Mouse (Mus musculus): Measurements from ENCODE around the gene Mlx. TPM values are rescaled to one million over a fixed set of nuclear protein-coding genes. Genes with fewer than 3 reads are reported as not detected.

The Mlx gene
- polyA plus RNA-seq, 1 experiment, result 53.1 TPM

GRCm38 (mm10) chr11:101140164-101140819, 53.2 kb downstream of the Mlx start:
- no peak overlapping the region for H3K27ac ChIP-seq (ENCODE audit: insufficient read depth, low read length)
- TF ChIP-seq POLR2A (IDR thresholded peaks at IDR 0.05; ENCODE audit: extremely low read depth, insufficient read depth, low read length), result 0 out of 2 replicates have a peak, but pooled peaks have one; percentile 15
- TF ChIP-seq CTCF (IDR thresholded peaks at IDR 0.05; ENCODE audit: extremely low read depth, insufficient read depth, low read length), result no peak
- peak overlapping the region; percentile 32 for H3K4me3 ChIP-seq (ENCODE audit: insufficient read depth, low read length)
- no peaks in the 10 kb centered on the region for H3K4me1 ChIP-seq (ENCODE audit: control insufficient read depth, insufficient read depth, low read length)

GRCm38 (mm10) chr11:101141088-101141487, 54.0 kb downstream of the Mlx start:
- H3K4me3 ChIP-seq (ENCODE audit: insufficient read depth, low read length), result no peak overlapping the region
- TF ChIP-seq POLR2A (IDR thresholded peaks at IDR 0.05; ENCODE audit: extremely low read depth, insufficient read depth, low read length) (no peak), CTCF (IDR thresholded peaks at IDR 0.05; ENCODE audit: extremely low read depth, insufficient read depth, low read length) (no peak)
- H3K4me1 ChIP-seq (ENCODE audit: control insufficient read depth, insufficient read depth, low read length), result no peaks in the 10 kb centered on the region
- no peak overlapping the region for H3K27ac ChIP-seq (ENCODE audit: insufficient read depth, low read length)

Other genes starting within 250 kb of the Mlx start
- 17.3 and 19.7 TPM in 2 replicates for gene Stat5b, start 236.6 kb upstream of the Mlx start, polyA plus RNA-seq (2012; rRNA removed)
- gene Stat5a, start 227.9 kb upstream of the Mlx start, polyA plus RNA-seq (2012; rRNA removed), result 1.5 and 2.0 TPM in 2 replicates
- 33.0 and 38.9 TPM in 2 replicates for gene Stat3, start 147.7 kb upstream of the Mlx start, polyA plus RNA-seq (2012; rRNA removed)
- gene Cavin1, start 116.4 kb upstream of the Mlx start, polyA plus RNA-seq (2012; rRNA removed), result 20.0 and 21.1 TPM in 2 replicates
- 333 and 341 TPM in 2 replicates for gene Atp6v0a1, start 77.8 kb upstream of the Mlx start, polyA plus RNA-seq (2012; rRNA removed)
- gene Naglu, start 17.3 kb upstream of the Mlx start, polyA plus RNA-seq (2012; rRNA removed), result 10.3 and 10.7 TPM in 2 replicates
- 0.21 and 0.42 TPM in 2 replicates for gene Hsd17b1, start 8.9 kb upstream of the Mlx start, polyA plus RNA-seq (2012; rRNA removed)
- gene Coasy, start 4.7 kb upstream of the Mlx start, polyA plus RNA-seq (2012; rRNA removed), result 34.4 and 35.4 TPM in 2 replicates
- 3.5 and 3.8 TPM in 2 replicates for gene Psmc3ip, start 8.2 kb downstream of the Mlx start, polyA plus RNA-seq (2012; rRNA removed)
- gene Retreg3, start 32.6 kb downstream of the Mlx start, polyA plus RNA-seq (2012; rRNA removed), result 63.2 and 65.7 TPM in 2 replicates
- gene Tubg1, start 32.7 kb downstream of the Mlx start, polyA plus RNA-seq (2012; rRNA removed), result 15.2 and 15.3 TPM in 2 replicates
- gene Tubg2, start 68.6 kb downstream of the Mlx start, polyA plus RNA-seq (2012; rRNA removed), result 57.9 and 61.0 TPM in 2 replicates
- gene Cntnap1, start 83.2 kb downstream of the Mlx start, polyA plus RNA-seq (2012; rRNA removed), result 89.5 and 92.4 TPM in 2 replicates
- 15.1 and 15.8 TPM in 2 replicates for gene Plekhh3, start 84.1 kb downstream of the Mlx start, polyA plus RNA-seq (2012; rRNA removed)
- gene Ccr10, start 88.2 kb downstream of the Mlx start, polyA plus RNA-seq (2012; rRNA removed), result 0.23 and 0.36 TPM in 2 replicates
- 51.9 and 53.2 TPM in 2 replicates for gene Ezh1, start 139.2 kb downstream of the Mlx start, polyA plus RNA-seq (2012; rRNA removed)
- 65.8 and 69.6 TPM in 2 replicates for gene Ramp2, start 158.8 kb downstream of the Mlx start, polyA plus RNA-seq (2012; rRNA removed)
- gene Vps25, start 166.4 kb downstream of the Mlx start, polyA plus RNA-seq (2012; rRNA removed), result 55.6 and 58.8 TPM in 2 replicates
- gene Wnk4, start 173.3 kb downstream of the Mlx start, polyA plus RNA-seq (2012; rRNA removed), result 2.5 and 3.3 TPM in 2 replicates
- gene Cntd1, start 191.7 kb downstream of the Mlx start, polyA plus RNA-seq (2012; rRNA removed), result 0.56 and 0.70 TPM in 2 replicates
- 150 and 156 TPM in 2 replicates for gene Coa3, start 191.8 kb downstream of the Mlx start, polyA plus RNA-seq (2012; rRNA removed)
- gene Becn1, start 215.0 kb downstream of the Mlx start, polyA plus RNA-seq (2012; rRNA removed), result 169 and 181 TPM in 2 replicates
- 99.9 and 107 TPM in 2 replicates for gene Psme3, start 228.9 kb downstream of the Mlx start, polyA plus RNA-seq (2012; rRNA removed)
- gene Aoc2, start 237.8 kb downstream of the Mlx start, polyA plus RNA-seq (2012; rRNA removed), result 3.7 and 4.0 TPM in 2 replicates
- 0.64 and 0.94 TPM in 2 replicates for gene Aoc3, start 243.3 kb downstream of the Mlx start, polyA plus RNA-seq (2012; rRNA removed)

All from cortical plate, adult 2 months (tissue).